Mouse (Mus musculus) embryonic facial prominence, embryonic 14.5 days (tissue): ENCODE measurements around the gene Olfr309. TPM values are rescaled to one million over a fixed set of nuclear protein-coding genes. Genes with fewer than 3 reads are reported as not detected.

Experiments
- microRNA-seq: library from miRNA; unstranded; fragments of <30 nt; microRNA quantifications from one replicate; pipeline ENCODE4, GENCODE M21; 2016; ENCODE audit warnings: borderline number of aligned reads
- polyA plus RNA-seq: library from polyadenylated mRNA; unstranded; fragments of >200 nt; fragmentation: Nextera tagmentation; extraction: Ambion mirVana; gene quantifications from 2 replicates; pipeline ENCODE4 v1.2.1, GENCODE M21; 2014

The Olfr309 gene
- polyA plus RNA-seq, 1 experiment from 2014 or later = not detected

Small RNA genes within 50 kb of the gene (microRNA-seq; reads per million reads assigned to microRNA genes)
- not detected for gene Gm23192

Other genes starting within 250 kb of the Olfr309 start
- not detected in 2 replicates for gene Vmn2r75, start 141.9 kb downstream of the Olfr309 start, polyA plus RNA-seq
- gene Vmn2r76, start 67.4 kb downstream of the Olfr309 start, polyA plus RNA-seq = 0.07 TPM in 1 of 2 replicates, not detected in the other
- not detected in 2 replicates for gene Olfr310, start 36.5 kb downstream of the Olfr309 start, polyA plus RNA-seq
- not detected in 2 replicates for gene Olfr308, start 11.9 kb upstream of the Olfr309 start, polyA plus RNA-seq
- not detected in 2 replicates for gene Olfr307, start 23.9 kb upstream of the Olfr309 start, polyA plus RNA-seq
- not detected in 2 replicates for gene Olfr305, start 53.2 kb upstream of the Olfr309 start, polyA plus RNA-seq
- gene Olfr304, start 73.0 kb upstream of the Olfr309 start, polyA plus RNA-seq = not detected in 2 replicates
- gene Olfr303, start 84.1 kb upstream of the Olfr309 start, polyA plus RNA-seq = 0.04 TPM in 1 of 2 replicates, not detected in the other
- not detected in 2 replicates for gene Olfr301, start 90.1 kb upstream of the Olfr309 start, polyA plus RNA-seq
- 0.09 and 0.11 TPM in 2 replicates for gene Olfr299, start 146.2 kb upstream of the Olfr309 start, polyA plus RNA-seq
- gene Olfr298, start 178.8 kb upstream of the Olfr309 start, polyA plus RNA-seq = 0.07 and 0.28 TPM in 2 replicates
- gene Olfr297, start 206.3 kb upstream of the Olfr309 start, polyA plus RNA-seq = 0.38 TPM in 1 of 2 replicates, not detected in the other